Mouse (Mus musculus) embryonic facial prominence, embryonic 10.5 days (tissue): Measurements from ENCODE around the gene Ephx1. TPM values are rescaled to one million over a fixed set of nuclear protein-coding genes. Genes with fewer than 3 reads are reported as not detected.

Experiments
- DNase-seq: peaks from one replicate; pipeline ENCODE4 v3.0.0-alpha.2; 2017; ENCODE audit warnings: low spot score
- H3K27ac ChIP-seq: fragments of 300-500 bp; sonication (generic); replicated peaks from 2 replicates; pipeline ENCODE4 v1.5.1; 2016; ENCODE audit warnings: mild to moderate bottlenecking
- H3K27me3 ChIP-seq: fragments of 300-500 bp; sonication (generic); replicated peaks from 2 replicates; pipeline ENCODE4 v1.6.1; 2016; ENCODE audit warnings: low read depth, mild to moderate bottlenecking; ENCODE audit not compliant: poor library complexity, severe bottlenecking
- H3K36me3 ChIP-seq: fragments of 300-500 bp; sonication (generic); replicated peaks from 2 replicates; pipeline ENCODE4 v1.6.1; 2016; ENCODE audit warnings: mild to moderate bottlenecking, moderate library complexity
- H3K4me1 ChIP-seq: fragments of 300-500 bp; sonication (generic); 2 replicates; pipeline ENCODE4 v1.6.1; 2016
- H3K4me3 ChIP-seq: fragments of 300-500 bp; sonication (generic); 2 replicates; pipeline ENCODE4 v1.5.1; 2016; ENCODE audit warnings: mild to moderate bottlenecking, moderate library complexity
- H3K9me3 ChIP-seq: fragments of 300-500 bp; sonication (generic); 2 replicates; pipeline ENCODE4 v1.6.1; 2016; ENCODE audit warnings: mild to moderate bottlenecking
- WGBS: fragments of 180-500 bp; shearing (Covaris S2); methylation state at CpG from one replicate; pipeline ENCODE4 v1.1.7; 2016; 5-methylcytosine and 5-hydroxymethylcytosine counted together
- polyA plus RNA-seq: library from polyadenylated mRNA; unstranded; fragments of >200 nt; fragmentation: Nextera tagmentation; extraction: Ambion mirVana; gene quantifications from 2 replicates; pipeline ENCODE4 v1.2.1, GENCODE M21; 2016

Gene Ephx1
- polyA plus RNA-seq, 1 experiment from 2014 or later = 0.46 TPM

DNA sequence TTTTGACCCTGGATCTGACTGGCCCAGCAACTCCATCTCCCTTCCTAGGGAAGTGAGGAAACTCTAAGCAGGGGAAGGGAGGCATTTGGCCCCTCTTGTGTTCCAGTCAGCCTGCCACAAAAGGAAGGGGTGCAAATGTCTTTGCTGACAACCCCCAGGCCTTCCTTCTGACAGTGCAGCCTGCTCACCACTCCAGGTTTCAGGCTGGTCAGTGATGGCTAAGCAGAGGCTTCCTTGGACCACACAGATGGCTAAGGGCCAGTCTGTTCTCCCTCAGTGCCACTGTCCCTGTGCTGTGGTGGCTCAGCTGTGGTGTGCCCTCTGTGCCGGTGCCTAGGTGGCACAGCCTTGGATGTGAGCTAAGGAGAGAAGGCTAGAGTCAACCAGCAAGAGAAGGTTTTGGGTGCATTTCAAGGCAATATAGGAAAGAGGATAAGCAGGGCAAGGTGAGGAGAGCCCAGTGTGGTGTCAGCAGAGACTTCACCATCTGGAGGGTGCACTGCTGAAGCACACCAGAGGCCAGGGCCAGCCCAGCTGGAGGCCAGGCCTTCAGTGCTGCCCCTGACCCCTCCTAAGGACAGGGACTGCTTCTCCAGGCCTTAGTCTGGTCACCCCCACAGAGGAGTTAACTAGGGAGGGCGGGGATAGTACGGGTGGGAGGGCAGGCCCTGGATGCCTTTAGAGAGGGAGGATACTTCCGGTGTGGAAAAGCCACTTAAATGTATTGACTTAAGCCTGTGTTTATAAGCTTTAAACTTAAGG lies 10.4 kb downstream of the Ephx1 start:
- peaks cover 9% of the 10 kb centered on the region; the same call in 1 of the 2 replicates for H3K4me1 ChIP-seq
- DNase-seq = no peak
- H3K36me3 ChIP-seq = no peaks in the 10 kb centered on the region
- H3K27me3 ChIP-seq = peaks cover 8% of the 10 kb centered on the region
- WGBS = 62% methylated on average over 4 of the region's 4 CpGs
- no peak overlapping the region for H3K4me3 ChIP-seq
- H3K9me3 ChIP-seq = no peaks in the 10 kb centered on the region
- H3K27ac ChIP-seq = peak overlapping the region; percentile 59

DNA sequence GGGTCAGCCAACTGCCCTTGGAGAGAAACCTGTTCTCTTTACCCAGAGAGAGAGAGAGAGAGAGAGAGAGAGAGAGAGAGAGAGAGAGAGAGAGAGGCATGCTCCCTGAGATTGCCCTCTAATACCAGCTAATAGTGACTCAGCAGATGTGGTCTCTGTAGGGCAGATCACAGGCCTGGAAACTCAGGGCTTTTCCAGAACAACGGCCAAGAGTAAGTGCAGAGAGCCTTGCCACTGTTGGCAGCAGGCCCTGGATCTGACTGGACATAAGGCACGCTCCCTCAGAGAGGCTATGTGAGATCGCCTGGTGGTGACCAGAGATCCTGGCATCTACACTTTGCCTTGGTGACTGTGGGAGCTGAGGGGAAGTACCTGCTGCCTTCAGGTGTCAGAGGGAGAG lies 10.9 kb downstream of the Ephx1 start:
- Histone ChIP-seq H3K27ac (no peak overlapping the region), H3K4me3 (no peak overlapping the region), H3K36me3 (no peaks in the 10 kb centered on the region), H3K9me3 (no peaks in the 10 kb centered on the region), H3K27me3 (peaks cover 2% of the 10 kb centered on the region; the same call in 1 of the 2 replicates), H3K4me1 (peaks cover 9% of the 10 kb centered on the region; the same call in 1 of the 2 replicates)
- 80% methylated on average over 3 of the region's 3 CpGs for WGBS
- peak; percentile 6 for DNase-seq

DNA sequence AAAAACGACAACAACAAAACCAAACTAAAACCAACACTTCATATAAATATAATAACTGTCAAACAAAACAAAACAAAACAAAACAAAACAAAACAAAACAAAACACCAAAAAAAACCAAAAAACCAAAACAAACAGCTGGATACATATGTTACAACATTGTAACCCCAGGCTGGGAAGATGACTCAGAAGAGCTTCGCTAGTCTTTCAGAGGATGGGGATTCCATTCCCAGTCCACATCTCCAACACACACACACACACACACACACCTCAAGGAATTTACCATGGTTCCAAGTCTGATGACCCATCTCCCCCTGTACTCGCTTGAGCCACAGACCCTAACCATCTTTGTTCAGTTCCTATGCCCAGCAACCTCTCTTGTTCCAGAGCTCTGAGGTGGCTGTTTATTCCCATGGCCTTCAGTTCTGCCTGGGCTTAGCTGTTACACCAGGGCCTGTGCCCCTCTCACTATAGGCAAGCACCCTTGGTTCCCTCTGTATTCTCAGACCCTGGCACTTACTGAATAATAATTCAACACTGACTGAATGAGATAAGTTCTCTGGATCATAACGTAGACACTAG lies 11.6 kb downstream of the Ephx1 start:
- Histone ChIP-seq H3K4me1 (peaks cover 9% of the 10 kb centered on the region; the same call in 1 of the 2 replicates), H3K9me3 (no peaks in the 10 kb centered on the region), H3K27me3 (no peaks in the 10 kb centered on the region; the same call in 1 of the 2 replicates), H3K36me3 (no peaks in the 10 kb centered on the region), H3K4me3 (no peak overlapping the region), H3K27ac (no peak overlapping the region)
- DNase-seq = no peak
- WGBS = 88% methylated on average over 4 of the region's 4 CpGs

DNA sequence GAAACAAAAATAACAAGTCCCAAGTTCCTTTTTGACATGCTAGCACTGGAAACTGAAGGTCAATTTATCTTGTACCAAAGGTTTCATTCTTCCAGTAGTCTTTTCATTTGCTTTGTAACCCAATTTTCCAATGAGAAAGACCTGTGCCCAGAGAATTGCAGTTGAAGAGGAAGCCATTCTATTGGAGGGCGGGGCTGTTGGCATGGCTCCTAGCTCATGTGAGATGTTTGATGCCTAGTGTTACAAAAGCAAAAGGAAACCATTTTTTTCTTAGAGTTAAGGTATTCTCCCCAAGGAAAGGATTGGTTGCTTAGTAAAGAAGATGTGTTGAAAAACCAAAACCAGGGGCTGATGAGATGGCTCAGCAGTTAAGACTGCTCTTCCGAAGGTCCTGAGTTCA lies 12.4 kb downstream of the Ephx1 start:
- Histone ChIP-seq H3K4me1 (peaks cover 9% of the 10 kb centered on the region; the same call in 1 of the 2 replicates), H3K36me3 (no peaks in the 10 kb centered on the region), H3K27ac (no peak overlapping the region), H3K4me3 (no peak overlapping the region), H3K9me3 (no peaks in the 10 kb centered on the region), H3K27me3 (no peaks in the 10 kb centered on the region; the same call in 1 of the 2 replicates)
- DNase-seq = no peak
- WGBS = 88% methylated on average over 2 of the region's 2 CpGs

DNA sequence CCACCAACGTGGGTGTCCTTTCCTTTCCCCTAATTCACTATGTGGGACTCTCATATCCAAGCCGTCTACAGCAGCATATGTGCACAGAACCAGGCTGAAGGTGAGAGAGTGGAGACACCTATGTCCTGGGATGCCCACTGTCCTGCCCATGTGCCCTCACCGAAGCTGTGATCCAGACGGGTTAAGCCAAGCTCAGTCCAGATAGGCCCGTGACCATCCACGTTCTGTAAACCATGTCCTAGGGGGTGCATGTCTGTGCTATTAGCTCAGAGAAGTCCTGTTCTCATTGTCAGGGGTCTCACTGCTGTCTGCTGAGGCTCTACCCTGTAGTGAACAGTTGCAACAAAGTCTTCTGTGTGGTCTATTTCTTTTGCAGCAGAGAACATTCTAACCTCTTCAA lies 12.9 kb downstream of the Ephx1 start:
- Histone ChIP-seq H3K36me3 (no peaks in the 10 kb centered on the region), H3K27ac (no peak overlapping the region), H3K4me3 (no peak overlapping the region), H3K9me3 (no peaks in the 10 kb centered on the region), H3K27me3 (no peaks in the 10 kb centered on the region; the same call in 1 of the 2 replicates), H3K4me1 (peaks cover 9% of the 10 kb centered on the region; the same call in 1 of the 2 replicates)
- DNase-seq = no peak
- WGBS = 91% methylated on average over 6 of the region's 6 CpGs

DNA sequence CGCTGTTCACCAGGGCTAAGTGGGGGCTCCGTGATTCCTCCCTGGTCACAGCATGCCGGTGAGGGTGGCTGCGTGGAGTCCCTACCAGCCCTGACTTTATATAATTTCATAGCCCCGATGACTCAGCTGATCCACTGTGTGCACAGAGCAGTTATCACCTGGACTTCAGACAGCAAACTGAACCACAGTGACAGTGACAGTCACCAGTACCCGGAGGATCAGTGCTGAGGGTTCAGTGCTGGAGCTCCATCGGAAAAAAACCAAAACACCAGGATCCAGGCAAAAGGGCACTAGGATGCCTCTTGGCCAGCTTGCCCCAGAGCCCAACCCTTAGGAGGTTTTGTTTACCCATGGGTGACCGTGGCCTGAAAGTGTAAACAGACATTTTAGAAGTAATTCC lies 15.4 kb downstream of the Ephx1 start:
- no peaks in the 10 kb centered on the region for H3K9me3 ChIP-seq
- WGBS = 86% methylated on average over 8 of the region's 8 CpGs
- no peak for DNase-seq

DNA sequence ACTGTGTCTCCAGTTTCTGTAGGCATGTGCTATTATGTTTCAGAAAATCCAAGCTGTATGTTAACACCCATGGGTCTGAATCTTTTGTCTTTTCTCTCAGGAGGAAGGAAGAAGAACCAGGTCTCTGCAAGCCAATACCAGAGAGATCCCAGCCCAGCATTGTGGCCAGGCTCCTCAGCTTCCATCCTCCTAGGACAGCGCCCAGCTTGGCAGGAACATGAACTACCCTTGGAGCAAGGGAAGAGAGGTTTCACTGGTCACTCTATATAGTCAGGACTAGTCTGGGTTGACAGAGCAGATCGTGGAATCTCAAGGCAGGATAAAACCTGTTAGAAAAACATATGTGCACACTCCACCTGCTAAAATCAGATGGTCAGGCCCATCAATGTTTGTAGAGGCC lies 16.9 kb downstream of the Ephx1 start:
- Histone ChIP-seq H3K27ac (no peak overlapping the region), H3K36me3 (no peaks in the 10 kb centered on the region), H3K4me3 (no peak overlapping the region), H3K27me3 (no peaks in the 10 kb centered on the region), H3K4me1 (peaks cover 21% of the 10 kb centered on the region), H3K9me3 (no peaks in the 10 kb centered on the region)
- WGBS = 82% methylated on average over 2 of the region's 2 CpGs
- DNase-seq = no peak

More for the DNA sequence above, 15.4 kb downstream of the Ephx1 start:
- peaks cover 14% of the 10 kb centered on the region for H3K4me1 ChIP-seq
- no peaks in the 10 kb centered on the region for H3K27me3 ChIP-seq
- no peaks in the 10 kb centered on the region for H3K36me3 ChIP-seq
- H3K27ac ChIP-seq = no peak overlapping the region
- no peak overlapping the region for H3K4me3 ChIP-seq

DNA sequence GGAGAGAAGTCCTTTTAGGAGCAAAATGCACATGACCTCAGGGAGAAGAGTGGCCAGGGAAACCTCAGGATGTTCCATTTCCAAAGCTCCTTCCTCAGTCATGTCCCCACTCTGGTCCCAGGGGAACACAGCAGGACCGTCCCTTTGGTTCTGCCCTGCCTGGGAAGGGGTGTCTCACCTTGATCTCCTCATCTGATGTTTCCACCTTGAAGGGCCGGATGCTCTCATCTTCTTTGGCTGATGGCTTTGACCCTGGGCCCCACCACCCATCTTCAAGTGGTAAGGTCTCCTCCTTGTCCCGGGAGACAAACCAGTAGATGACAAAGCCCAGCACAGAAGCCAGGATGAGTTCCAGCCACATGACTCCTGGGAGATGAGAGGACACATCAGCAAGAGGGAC lies 19.1 kb downstream of the Ephx1 start:
- 88% methylated on average over 3 of the region's 3 CpGs for WGBS
- H3K4me1 ChIP-seq = peaks cover 21% of the 10 kb centered on the region
- no peak for DNase-seq
- no peaks in the 10 kb centered on the region for H3K36me3 ChIP-seq
- H3K27ac ChIP-seq = no peak overlapping the region
- H3K9me3 ChIP-seq = no peaks in the 10 kb centered on the region
- H3K4me3 ChIP-seq = no peak overlapping the region
- H3K27me3 ChIP-seq = no peaks in the 10 kb centered on the region; the same call in 1 of the 2 replicates

DNA sequence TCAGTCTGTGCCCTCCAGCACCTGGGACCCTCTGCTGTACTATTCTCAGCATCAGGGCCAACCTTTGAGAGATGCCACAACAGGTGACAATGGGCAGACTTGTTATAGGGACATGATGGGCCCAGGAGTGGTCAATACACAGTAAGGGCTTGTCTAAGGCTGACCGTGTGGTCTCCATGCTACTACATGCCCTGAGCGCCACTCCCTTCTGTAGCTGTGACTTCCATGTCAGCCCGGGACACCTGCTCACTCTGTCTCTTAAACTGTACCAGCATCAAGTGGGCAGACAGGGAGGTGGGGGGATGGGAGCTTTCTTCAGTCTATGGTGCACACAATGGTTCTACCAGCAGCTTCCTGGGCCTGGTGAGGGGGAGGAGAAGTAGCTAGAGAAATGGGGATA lies 19.5 kb downstream of the Ephx1 start:
- Histone ChIP-seq H3K27ac (no peak overlapping the region), H3K4me1 (peaks cover 21% of the 10 kb centered on the region), H3K9me3 (no peaks in the 10 kb centered on the region), H3K4me3 (no peak overlapping the region), H3K36me3 (no peaks in the 10 kb centered on the region), H3K27me3 (no peaks in the 10 kb centered on the region; the same call in 1 of the 2 replicates)
- WGBS = 88% methylated on average over 3 of the region's 3 CpGs
- DNase-seq = no peak

DNA sequence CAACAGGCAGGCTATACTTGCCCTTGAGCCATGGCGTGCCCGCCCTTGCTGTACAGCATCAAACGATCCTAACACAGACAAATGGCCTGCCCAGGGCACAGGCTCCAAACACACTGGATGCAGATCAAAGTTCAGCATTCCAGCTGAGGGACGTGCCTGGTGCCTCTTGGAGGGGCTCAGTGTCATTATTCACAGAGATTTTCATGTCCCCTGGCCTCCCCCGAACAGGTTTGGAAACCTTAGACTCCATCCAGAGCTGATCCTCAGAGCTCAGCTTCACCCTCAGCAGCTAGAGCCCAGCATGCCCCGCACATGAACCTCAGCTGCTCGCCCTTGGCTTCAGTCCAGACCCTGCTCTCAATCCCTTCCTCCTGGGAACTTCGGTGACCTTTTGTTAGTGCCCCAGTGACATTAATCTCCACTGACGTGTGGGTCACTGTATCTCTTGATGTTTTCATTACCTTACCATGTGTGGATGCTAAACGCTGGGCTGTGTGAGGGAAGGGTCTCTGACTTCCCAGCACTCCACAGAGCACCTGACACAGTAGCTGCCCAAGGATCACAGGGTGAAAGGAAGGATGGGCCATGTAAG lies 20.1 kb downstream of the Ephx1 start:
- no peak overlapping the region for H3K4me3 ChIP-seq
- 46% methylated on average over 10 of the region's 10 CpGs for WGBS
- no peaks in the 10 kb centered on the region for H3K36me3 ChIP-seq
- no peak overlapping the region for H3K27ac ChIP-seq
- DNase-seq = peak; percentile 40
- H3K4me1 ChIP-seq = peaks cover 21% of the 10 kb centered on the region
- no peaks in the 10 kb centered on the region; the same call in 1 of the 2 replicates for H3K27me3 ChIP-seq
- H3K9me3 ChIP-seq = no peaks in the 10 kb centered on the region

DNA sequence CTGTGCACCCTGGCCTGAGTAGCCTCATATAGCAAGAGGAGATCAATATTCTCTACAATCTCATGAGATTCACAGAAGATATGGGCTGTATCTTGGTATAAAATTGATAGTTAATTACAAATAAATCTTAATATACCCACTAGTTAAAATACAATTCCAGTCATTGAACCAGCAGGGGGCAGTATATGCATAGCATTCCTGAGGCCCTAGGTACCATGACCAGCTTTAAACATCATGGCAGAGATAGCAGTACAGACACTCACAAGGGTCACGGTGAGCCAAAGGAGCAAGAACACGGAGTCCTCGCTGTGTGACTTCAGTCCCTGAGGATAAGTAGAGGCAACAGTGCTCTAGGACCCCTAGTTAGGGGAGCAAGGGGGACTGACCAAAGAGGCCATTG lies 28.6 kb downstream of the Ephx1 start:
- Histone ChIP-seq H3K36me3 (no peaks in the 10 kb centered on the region), H3K4me3 (no peak overlapping the region), H3K9me3 (no peaks in the 10 kb centered on the region), H3K27me3 (no peaks in the 10 kb centered on the region), H3K27ac (no peak overlapping the region), H3K4me1 (0 out of 2 replicates have a peak, but pooled peaks cover 2% of the 10 kb centered on the region)
- DNase-seq = peak; percentile 34
- WGBS = 67% methylated on average over 3 of the region's 3 CpGs

DNA sequence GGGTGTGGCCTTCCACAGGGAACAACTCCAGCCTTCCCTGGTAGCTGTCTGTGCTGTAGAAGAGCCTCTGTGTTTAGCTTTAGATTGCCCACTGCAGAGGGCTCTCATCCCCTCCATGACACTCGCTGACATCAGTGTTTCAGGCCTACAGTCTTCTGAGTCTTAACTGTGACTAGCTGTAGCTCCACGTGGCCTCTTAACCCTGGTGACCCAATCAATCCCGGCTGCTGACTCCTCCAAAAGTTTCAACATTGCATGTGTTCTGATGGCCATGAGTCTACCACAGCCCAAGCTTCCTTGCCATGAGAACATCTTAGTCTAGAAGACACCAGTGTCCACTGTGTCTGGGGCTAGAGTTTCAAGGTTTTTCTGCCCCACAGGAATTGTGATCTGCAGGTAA lies 30.0 kb downstream of the Ephx1 start:
- Histone ChIP-seq H3K27me3 (no peaks in the 10 kb centered on the region), H3K27ac (no peak overlapping the region), H3K36me3 (no peaks in the 10 kb centered on the region), H3K9me3 (no peaks in the 10 kb centered on the region), H3K4me1 (0 out of 2 replicates have a peak, but pooled peaks cover 2% of the 10 kb centered on the region), H3K4me3 (no peak overlapping the region)
- no peak for DNase-seq
- 61% methylated on average over 3 of the region's 3 CpGs for WGBS
